ENCODE assay signal across 11 mouse cellular contexts in the genomic region with DNA sequence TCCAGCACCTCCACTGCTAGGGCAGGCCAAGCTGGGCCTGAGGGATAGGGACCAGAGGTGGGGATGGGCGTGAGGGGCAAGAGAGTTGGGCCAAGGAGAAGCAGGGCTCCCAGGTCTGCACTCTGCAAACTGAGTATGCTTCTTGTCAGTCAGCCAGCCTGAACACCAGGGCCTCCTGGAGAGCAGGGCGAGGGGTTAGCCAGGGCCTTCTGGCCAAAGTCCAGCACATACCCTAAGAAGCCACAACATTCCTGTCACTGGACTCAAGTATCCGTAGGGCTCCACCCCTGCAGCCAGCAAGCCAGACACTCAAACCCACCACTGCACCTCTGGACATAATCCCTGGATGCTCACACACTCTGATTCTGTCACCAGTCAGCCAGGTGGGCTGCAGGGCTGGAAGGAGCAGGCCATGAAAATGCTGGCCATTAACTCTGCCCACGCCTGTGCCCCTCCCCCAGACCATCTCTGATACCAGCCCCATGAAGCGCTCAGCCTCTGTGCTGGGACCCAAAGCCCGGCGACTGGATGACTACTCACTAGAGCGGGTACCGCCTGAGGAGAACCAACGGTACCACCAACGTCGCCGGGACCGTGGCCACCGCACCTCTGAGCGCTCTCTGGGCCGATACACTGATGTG. TPM values are rescaled to one million over a fixed set of nuclear protein-coding genes. Genes with fewer than 3 reads are reported as not detected.
DNase-seq lines count a peak whose midpoint lies in the region; ATAC-seq lines count a peak whose summit lies in the region.
"Had no signal": no experiment of that assay in that cellular context is flagged by ENCODE, and none has a peak within 500 bp of the region (broad histone marks: within the 10 kb centered on the region; RNA-seq: fewer than 3 reads in every experiment).

No protein-coding gene starts in this region.

- H3K4me2 ChIP-seq in midbrain, embryonic 11.5 days: no peak overlapping the region
- H3K4me2 ChIP-seq: embryonic facial prominence, embryonic 15.5 days had no signal

- 84% methylated on average over 17 of the region's 17 CpGs for WGBS in midbrain, embryonic 10.5 days
- 86% methylated on average over 17 of the region's 17 CpGs for WGBS in midbrain, embryonic 11.5 days

- H3K27me3 ChIP-seq in midbrain, embryonic 10.5 days (ENCODE audit: low read depth, poor library complexity, severe bottlenecking): peaks cover 29% of the 10 kb centered on the region
- no peaks in the 10 kb centered on the region for H3K27me3 ChIP-seq in midbrain, embryonic 11.5 days (ENCODE audit: control insufficient read depth, insufficient read depth, low read length)
- H3K27me3 ChIP-seq: embryonic facial prominence, embryonic 15.5 days had no signal

- peak overlapping the region; percentile 22; the same call in 1 of the 2 replicates for H3K4me3 ChIP-seq in midbrain, embryonic 10.5 days
- no peak overlapping the region for H3K4me3 ChIP-seq in midbrain, embryonic 11.5 days (ENCODE audit: low read depth, low read length)
- H3K4me3 ChIP-seq: embryonic facial prominence, embryonic 15.5 days had no signal

- H3K9ac ChIP-seq in midbrain, embryonic 11.5 days (ENCODE audit: low read length): no peak overlapping the region
- H3K9ac ChIP-seq: embryonic facial prominence, embryonic 15.5 days had no signal

- H3K9me3 ChIP-seq in midbrain, embryonic 10.5 days (replicated peaks): no peaks in the 10 kb centered on the region
- H3K9me3 ChIP-seq in midbrain, embryonic 11.5 days (ENCODE audit: control insufficient read depth, low read length): no peaks in the 10 kb centered on the region
- H3K9me3 ChIP-seq: embryonic facial prominence, embryonic 15.5 days had no signal

- no peak for ATAC-seq in midbrain, embryonic 11.5 days (ENCODE audit: low FRiP score)

- peak overlapping the region; percentile 86 for H3K27ac ChIP-seq in midbrain, embryonic 10.5 days (replicated peaks)
- no peak overlapping the region for H3K27ac ChIP-seq in midbrain, embryonic 11.5 days (ENCODE audit: low read depth, low read length)
- H3K27ac ChIP-seq: embryonic facial prominence, embryonic 15.5 days had no signal

- peaks cover 3% of the 10 kb centered on the region; the same call in 1 of the 2 replicates for H3K36me3 ChIP-seq in midbrain, embryonic 10.5 days
- H3K36me3 ChIP-seq in midbrain, embryonic 11.5 days (ENCODE audit: control insufficient read depth, insufficient read depth, low read length): no peaks in the 10 kb centered on the region
- H3K36me3 ChIP-seq: embryonic facial prominence, embryonic 15.5 days had no signal

- peaks cover 54% of the 10 kb centered on the region for H3K4me1 ChIP-seq in midbrain, embryonic 10.5 days
- peaks cover 25% of the 10 kb centered on the region for H3K4me1 ChIP-seq in midbrain, embryonic 11.5 days (ENCODE audit: control insufficient read depth, insufficient read depth, low read length)

- peak; percentile 18 to 47 for DNase-seq in adrenal gland, adult (ENCODE audit: inconsistent age in 2 of 2, low spot score in 1 of 2)
- no peak for DNase-seq in adrenal gland, postnatal 4 days (ENCODE audit: low spot score in 2 of 2)
- no peak for DNase-seq in midbrain, embryonic 10.5 days (ENCODE audit: low spot score)
- no peak for DNase-seq in midbrain, embryonic 11.5 days (ENCODE audit: low spot score, missing footprints)
- peak; percentile 27 for DNase-seq in kidney, adult 18-20 months
- DNase-seq in lung, postnatal 25 days (ENCODE audit: low spot score): peak; percentile 48
- DNase-seq in gastrocnemius, postnatal 10 days: no peak
- no peak for DNase-seq in right cerebral cortex, postnatal 10 days (ENCODE audit: low spot score in 2 of 2)
- DNase-seq: heart, postnatal 14 days; thymus, postnatal 25 days had no signal

RNA-seq across cellular contexts. Expression of a gene that starts 26.5 kb away (rescaled TPM):
- 10 to 100 TPM; 35.1 to 35.3 TPM for total RNA-seq in adrenal gland, postnatal 4 days (2021)
- 63.6 and 78.2 TPM in 2 replicates for polyA plus RNA-seq in midbrain, embryonic 10.5 days (2016; fragmentation: Nextera tagmentation; extraction: Ambion mirVana)
- polyA plus RNA-seq in midbrain, embryonic 11.5 days (2014; fragmentation: Nextera tagmentation; extraction: Ambion mirVana): 49.9 and 52.9 TPM in 2 replicates
- 10 to 100 TPM; 10.9 to 17.6 TPM for total RNA-seq in gastrocnemius, postnatal 10 days (2021)

RNA-seq across cellular contexts. Expression of a gene that starts 49.9 kb away (rescaled TPM):
- 100 to 1,000 TPM; 122 to 124 TPM for total RNA-seq in adrenal gland, postnatal 4 days (2021)
- polyA plus RNA-seq in midbrain, embryonic 10.5 days (2016; fragmentation: Nextera tagmentation; extraction: Ambion mirVana): 56.4 and 58.1 TPM in 2 replicates
- polyA plus RNA-seq in midbrain, embryonic 11.5 days (2014; fragmentation: Nextera tagmentation; extraction: Ambion mirVana): 39.9 and 45.6 TPM in 2 replicates
- total RNA-seq in gastrocnemius, postnatal 10 days (2021): 10 to 100 TPM; 33.7 to 43.9 TPM

RNA-seq across cellular contexts. Expression of a gene that starts 51.5 kb away (rescaled TPM):
- 10 to 100 TPM; 88.9 to 89.0 TPM for total RNA-seq in adrenal gland, postnatal 4 days (2021)
- polyA plus RNA-seq in midbrain, embryonic 10.5 days (2016; fragmentation: Nextera tagmentation; extraction: Ambion mirVana): 24.8 and 26.3 TPM in 2 replicates
- polyA plus RNA-seq in midbrain, embryonic 11.5 days (2014; fragmentation: Nextera tagmentation; extraction: Ambion mirVana): 18.6 and 21.4 TPM in 2 replicates
- total RNA-seq in gastrocnemius, postnatal 10 days (2021): 10 to 100 TPM; 38.2 to 39.1 TPM

Comparison
In these comparisons a context has a peak if more than half of its experiments do, and no peak if none do; other contexts are left out.
1. DNase-seq: peak in adrenal gland, adult (2 of 2), kidney, adult 18-20 months (single experiment) and lung, postnatal 25 days (single experiment); none in adrenal gland, postnatal 4 days (0 of 2), midbrain, embryonic 10.5 days (single experiment), midbrain, embryonic 11.5 days (single experiment), gastrocnemius, postnatal 10 days (single experiment) and right cerebral cortex, postnatal 10 days (0 of 2).